Mouse (Mus musculus) urinary bladder, adult 2 months (tissue): ENCODE data around the gene Epb41l2. TPM values are rescaled to one million over a fixed set of nuclear protein-coding genes. Genes with fewer than 3 reads are reported as not detected.
A peak's percentile ranks its signal among the peaks of the same experiment; 100 is the strongest.

ENCODE experiments used
- DNase-seq: peaks from one replicate; pipeline ENCODE4 v3.0.0; 2022; ENCODE audit warnings: low spot score
- polyA plus RNA-seq: library from polyadenylated mRNA; depleted of rRNA; stranded (reverse); fragments of >200 nt; gene quantifications from 2 replicates; pipeline ENCODE4 v1.2.3, GENCODE M21; 2012; rRNA removed

The Epb41l2 gene
- polyA plus RNA-seq: 77.6 and 88.4 TPM in 2 replicates

- DNase-seq: peak; percentile 94
Observed at GRCm38 (mm10) chr10:25359208-25359958, at the start of gene Epb41l2. Gene Epb41l2 (plus strand): TSS chr10:25359798.

GRCm38 (mm10) chr10:25309996-25310395 is 49.6 kb upstream of the Epb41l2 start:
- no peak for DNase-seq

GRCm38 (mm10) chr10:25310736-25311135 is 48.9 kb upstream of the Epb41l2 start:
- no peak for DNase-seq

GRCm38 (mm10) chr10:25311554-25312212 is 47.9 kb upstream of the Epb41l2 start:
- no peak for DNase-seq

GRCm38 (mm10) chr10:25313856-25314584 is 45.6 kb upstream of the Epb41l2 start:
- DNase-seq: no peak

GRCm38 (mm10) chr10:25317665-25318064 is 41.9 kb upstream of the Epb41l2 start:
- DNase-seq: no peak

- DNase-seq: no peak
Observed at GRCm38 (mm10) chr10:25318405-25318804, 41.2 kb upstream of the Epb41l2 start.

- no peak for DNase-seq
Observed at GRCm38 (mm10) chr10:25319531-25319930, 40.1 kb upstream of the Epb41l2 start.

DNA sequence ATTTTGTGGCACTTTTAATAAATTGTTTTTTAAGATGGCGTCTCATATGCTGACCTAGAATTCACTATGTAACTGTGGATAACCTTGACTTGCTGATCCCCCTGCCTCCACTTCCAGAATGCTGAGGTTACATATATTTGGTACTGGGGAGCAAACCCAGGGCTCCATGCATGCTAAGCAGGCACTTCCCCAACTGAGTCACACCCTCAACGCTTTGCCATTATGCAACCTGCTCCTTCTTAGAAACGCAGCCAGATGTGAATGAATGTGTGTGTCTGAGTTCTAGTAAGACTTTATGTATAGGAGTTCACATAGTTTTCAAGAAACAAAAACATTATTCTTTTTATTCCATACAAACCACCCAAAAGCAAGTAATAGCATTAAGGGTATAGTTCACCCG is 38.4 kb upstream of the Epb41l2 start:
- no peak for DNase-seq

DNA sequence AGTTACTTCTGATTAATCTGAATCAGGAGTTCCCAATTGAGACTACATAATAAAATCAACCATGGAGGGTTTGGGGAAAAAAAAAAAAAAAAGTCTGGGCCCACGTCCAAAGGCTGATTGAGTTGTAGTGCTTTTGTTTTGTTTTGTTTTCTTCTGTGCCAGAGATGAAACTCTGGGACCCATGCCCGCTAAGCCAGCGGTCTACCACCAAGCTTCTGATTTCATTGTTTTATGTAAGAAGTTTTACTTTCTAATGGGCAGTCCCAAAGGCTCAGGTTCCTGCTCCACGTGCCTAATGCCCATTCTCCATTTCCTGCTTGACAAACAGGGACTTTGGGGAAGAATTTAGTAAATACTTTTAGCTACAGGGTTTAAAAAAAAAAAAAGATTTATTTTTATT is 33.9 kb upstream of the Epb41l2 start:
- no peak for DNase-seq

DNA sequence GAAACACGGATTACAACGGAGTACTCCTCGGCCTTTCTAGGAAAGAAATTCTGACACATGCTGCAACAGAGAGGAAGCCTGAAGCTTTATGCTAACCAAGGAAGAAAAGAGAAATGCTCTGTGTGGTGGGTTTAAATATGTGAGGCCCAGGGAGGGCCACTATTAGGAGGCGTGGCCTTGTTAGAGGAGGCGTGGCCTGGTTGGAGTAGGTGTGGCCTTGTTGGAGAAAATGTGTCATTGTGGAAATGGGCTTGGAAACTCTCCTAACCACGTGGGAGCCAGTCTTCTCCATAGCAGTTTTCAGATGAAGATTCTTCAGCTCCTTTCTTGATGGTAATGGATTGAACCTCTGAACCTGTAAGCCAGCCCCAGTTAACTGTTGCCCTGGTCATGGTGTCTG is 32.1 kb upstream of the Epb41l2 start:
- DNase-seq: no peak

- DNase-seq: no peak
Observed at GRCm38 (mm10) chr10:25330094-25330493, 29.5 kb upstream of the Epb41l2 start.

DNA sequence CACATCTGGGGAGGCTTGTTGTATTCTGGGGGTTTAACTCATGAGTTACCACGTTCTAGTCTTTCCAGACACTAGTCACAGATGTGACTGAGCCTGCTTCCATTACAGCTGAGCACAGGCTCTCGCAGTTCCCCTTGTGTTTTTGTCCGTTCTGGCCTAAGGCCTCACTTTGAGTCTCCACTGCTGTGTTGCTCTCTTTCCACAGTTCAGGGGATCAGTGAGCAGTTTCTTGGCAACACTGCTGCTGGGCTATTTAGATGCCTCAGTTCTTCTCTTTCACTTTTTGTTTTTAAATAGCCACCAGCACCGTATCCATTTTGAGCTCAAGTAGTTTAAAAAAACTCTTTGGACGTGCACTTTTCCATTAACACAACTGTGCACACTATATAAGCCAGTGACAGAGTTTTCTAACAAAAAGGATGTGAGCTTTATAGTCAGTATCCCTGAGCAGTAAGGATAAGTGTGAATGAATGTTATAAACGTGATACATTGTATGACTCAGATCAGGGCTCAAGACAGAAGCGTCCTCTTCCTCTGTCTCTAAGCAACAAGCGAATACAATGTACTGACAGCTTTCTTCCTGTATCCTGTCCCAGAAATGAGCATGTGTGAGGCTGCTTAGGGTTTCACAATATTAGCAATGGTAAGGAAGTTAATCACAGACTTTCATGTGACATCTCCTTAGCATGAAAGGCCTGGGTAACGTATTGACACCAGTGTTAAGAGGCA is 28.1 kb upstream of the Epb41l2 start:
- no peak for DNase-seq

DNA sequence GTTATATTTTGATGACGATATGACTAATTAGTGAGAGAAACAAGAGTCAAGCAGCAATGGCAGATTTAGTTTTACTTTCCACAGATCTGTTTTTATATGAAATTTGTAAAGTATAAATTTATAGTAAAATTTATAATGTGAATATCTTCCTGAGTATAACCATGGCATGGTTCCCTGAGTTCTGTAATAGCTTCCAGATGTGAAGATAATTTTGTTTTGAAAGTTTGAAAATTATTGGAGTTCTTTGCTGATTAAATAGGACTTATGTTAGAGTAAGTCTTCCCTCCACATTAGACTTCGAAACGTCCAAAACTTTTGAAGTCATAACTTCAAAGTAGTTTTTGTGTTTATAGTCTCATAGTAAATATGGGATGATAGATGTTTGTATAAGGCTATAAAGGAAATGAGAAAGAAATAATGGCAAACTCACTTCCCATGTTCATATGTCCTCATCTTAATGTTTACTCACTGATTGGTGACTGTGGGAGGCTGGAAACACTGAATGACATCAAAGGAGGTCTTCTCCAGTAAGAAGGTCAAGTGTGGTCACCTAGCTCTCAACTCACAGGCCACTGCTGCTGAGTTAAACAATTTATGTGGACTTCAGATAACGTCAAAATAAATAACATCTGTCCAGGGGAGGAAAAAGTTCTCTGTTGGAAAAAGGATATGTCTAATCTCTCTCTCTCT is 26.1 kb upstream of the Epb41l2 start:
- no peak for DNase-seq

DNA sequence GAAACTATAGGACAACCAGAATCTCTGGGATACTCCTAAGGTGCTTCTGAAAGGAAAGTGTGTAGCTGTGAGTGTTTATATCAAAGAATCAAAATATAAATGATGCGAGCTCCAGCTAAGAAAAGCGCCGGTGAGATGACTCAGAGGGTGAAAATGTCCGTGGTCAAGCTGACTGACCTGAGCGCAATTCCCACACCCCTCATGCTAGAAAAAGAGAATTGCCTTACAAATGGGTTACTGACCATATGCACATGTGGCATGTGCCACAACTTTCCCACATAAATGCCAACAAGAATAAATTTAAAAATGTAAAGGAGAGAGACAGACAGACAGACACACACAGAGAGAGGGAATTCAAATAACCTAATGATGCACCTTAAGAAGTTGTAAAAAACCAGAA is 18.9 kb upstream of the Epb41l2 start:
- no peak for DNase-seq

- DNase-seq: no peak
Observed at GRCm38 (mm10) chr10:25342801-25343200, 16.8 kb upstream of the Epb41l2 start.

DNA sequence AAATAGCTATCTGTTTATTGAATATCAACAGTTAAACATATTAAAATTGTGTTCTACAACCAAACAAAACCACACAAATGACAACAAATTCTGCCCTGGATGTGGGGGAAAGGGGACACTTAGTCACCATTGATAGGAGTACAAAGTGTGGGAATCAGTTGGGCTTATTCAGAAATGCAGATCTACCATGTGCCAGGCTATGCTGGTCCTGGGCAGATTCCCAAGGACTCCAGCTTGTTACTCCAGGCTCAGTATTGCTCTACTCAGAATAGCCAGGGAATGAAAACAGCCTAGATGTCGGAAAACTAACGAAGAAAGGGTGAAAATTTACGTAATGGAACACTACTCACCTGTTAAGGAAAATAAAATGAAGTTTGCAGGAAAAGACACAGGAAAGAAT is 5.7 kb upstream of the Epb41l2 start:
- DNase-seq: no peak

DNA sequence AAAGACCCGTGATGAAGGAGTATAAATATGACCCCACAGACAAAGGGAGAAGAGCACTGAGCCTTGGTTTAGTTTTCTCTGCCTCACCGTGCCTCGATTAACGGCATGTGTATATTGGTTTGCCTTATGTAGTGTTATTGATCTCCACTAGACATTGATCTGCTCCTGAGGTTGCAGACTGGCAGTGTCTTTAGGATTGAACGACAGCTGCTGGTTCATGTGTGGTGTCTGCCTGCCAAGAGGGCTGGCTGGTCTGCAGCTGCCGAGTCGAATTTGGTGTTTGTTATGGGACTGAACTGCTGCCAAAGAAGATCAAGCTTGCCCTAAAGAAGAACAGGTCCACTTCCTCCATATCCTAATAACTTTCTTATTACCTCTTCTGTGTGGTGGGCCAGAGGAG is 5.2 kb upstream of the Epb41l2 start:
- no peak for DNase-seq

DNA sequence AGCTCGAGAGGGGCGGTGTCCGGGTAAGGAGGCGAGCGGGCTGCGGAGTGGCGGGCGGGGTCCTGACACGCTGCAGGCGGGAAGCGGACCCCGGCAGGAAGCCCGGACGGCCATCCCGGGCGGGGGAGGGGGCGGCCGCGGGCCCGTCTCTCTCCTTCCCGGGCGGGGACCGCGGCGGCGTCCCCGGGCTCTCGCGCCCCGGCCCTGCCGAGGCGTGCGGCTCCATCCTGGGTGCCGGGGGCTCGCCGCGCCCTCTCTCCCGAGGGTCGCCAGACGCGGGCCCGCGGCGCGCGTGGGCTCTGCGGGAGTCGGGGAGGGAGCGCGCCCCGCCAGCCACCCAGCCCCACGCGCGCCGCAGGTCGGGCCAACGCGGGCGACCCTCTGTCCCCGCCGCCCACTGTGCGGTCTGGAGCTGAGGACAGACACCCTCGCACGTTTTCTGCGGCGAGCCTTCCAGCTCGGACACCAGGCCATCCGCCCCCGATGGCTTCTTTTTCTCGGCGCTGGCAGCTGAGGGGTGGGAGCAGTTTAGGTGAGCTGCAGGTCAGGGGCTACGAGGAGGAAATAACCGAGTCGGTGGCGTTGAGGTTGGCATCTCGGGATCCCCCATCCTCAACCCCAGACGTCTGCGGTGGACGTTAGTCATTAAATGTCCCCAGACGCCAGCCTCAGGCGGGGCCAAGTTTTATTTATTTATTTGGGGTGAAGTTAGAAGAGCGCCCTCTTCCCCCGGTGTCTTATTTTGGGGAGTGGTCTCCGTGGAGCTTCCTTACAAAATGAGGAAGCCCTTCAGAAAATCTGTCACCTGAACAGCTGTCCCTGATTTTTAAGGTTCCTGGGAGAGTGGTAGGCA is 587 bp downstream of the Epb41l2 start:
- peak; percentile 37 for DNase-seq

DNA sequence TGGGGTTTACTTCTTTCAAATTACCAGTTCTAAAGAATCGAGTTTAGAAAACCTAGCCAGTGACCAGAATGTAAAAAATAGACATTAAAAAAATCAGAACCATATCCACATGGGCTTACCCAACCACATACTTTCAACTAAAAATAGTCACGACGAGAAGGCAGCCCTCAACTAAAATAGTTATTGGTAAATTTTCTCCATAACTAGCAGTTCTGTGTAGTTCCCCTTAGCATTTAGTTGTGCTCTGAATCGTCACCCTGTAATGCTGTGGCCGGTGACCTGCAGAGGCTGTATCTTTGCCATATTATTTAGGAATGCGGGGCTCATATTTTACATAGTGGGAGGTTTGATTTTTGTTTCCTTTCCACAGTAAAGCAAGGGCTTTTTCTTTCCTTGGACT is 2.6 kb downstream of the Epb41l2 start:
- no peak for DNase-seq

- no peak for DNase-seq
Observed at GRCm38 (mm10) chr10:25365158-25365557, 5.6 kb downstream of the Epb41l2 start.
